Mouse (Mus musculus) testis, adult 2 months (tissue): ENCODE data around the gene Zfp991.
"Not testable (repeated sequence)": the region's sequence is repeated elsewhere in the genome, so short reads cannot be mapped to it uniquely, and the experiment has no call there.

Experiments used
- CTCF ChIP-seq: fragments of 200-500 bp; IDR thresholded peaks from 2 replicates; pipeline ENCODE4 v1.5.1; 2012; ENCODE audit warnings: low read depth, mild to moderate bottlenecking, inconsistent platforms, low read length, moderate library complexity; ENCODE audit not compliant: control insufficient read depth, insufficient read depth, insufficient replicate concordance
- POLR2A ChIP-seq: fragments of 200-500 bp; IDR thresholded peaks from 2 replicates; pipeline ENCODE4 v1.6.1; 2012; ENCODE audit warnings: low read depth, mild to moderate bottlenecking, inconsistent platforms, low read length, moderate library complexity; ENCODE audit not compliant: control insufficient read depth

- TF ChIP-seq POLR2A, CTCF: not testable (repeated sequence)
These were observed 39.7 kb downstream of the Zfp991 start for GRCm38 (mm10) chr4:147171557-147171956.
